Mouse (Mus musculus): ENCODE measurements around the gene Itih1.

DNA sequence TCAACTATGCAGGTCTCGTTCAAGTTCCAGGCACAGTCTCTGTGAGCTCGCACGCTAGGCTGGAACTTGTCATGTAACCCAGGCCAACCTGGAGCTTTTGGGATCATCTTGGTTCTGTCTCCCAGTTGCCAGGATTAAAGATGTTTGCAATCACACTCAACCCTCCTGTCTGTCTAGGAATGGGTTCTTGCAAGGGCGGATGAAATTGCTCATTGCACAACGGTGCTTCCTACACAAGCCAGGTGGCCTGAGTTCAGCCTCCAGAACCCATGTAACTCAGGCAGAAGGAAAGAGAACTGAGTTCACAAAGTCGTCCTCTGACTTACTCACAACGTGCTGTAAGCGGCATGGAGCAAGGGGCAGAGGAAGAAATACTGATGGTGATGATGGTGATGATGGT lies 31.9 kb downstream of the Itih1 start:
- TF ChIP-seq CTCF (IDR thresholded peaks at IDR 0.05; ENCODE audit: insufficient read depth, low read depth, low read length) = no peak
- no peak for TF ChIP-seq POLR2A (IDR thresholded peaks at IDR 0.05; ENCODE audit: insufficient read depth, low read depth, low read length)
